Mouse (Mus musculus): ENCODE measurements around the gene Gkap1. TPM values are rescaled to one million over a fixed set of nuclear protein-coding genes. Genes with fewer than 3 reads are reported as not detected.

Gene Gkap1
- total RNA-seq, 2 experiments from 2014 or later: 10.0 to 16.6 TPM

- peak; percentile 35 for ATAC-seq (ENCODE audit: poor library complexity, severe bottlenecking)
Observed at GRCm38 (mm10) chr13:58273411-58274258, 1.9 kb downstream of the Gkap1 start.

DNA sequence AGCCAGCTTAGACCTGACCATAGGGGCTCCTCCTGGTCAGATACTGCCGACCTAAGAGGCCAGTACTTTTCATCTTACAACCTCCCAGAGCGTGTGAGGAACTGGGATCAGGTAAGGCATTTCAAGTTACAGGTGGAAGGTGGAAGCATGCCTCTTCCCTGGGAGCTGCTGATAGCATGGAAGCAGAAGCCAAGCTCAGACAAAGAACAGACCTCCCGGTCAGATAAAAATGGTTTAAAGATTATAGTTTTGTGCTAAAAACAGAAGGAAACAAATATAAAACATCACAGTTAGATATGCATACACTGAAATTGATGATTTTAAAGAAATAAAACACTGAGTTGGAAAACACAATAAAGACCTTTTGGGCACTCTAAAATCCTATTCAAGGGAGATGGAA, 8.6 kb downstream of the Gkap1 start:
- no peak for ATAC-seq (ENCODE audit: poor library complexity, severe bottlenecking)

- no peak for ATAC-seq (ENCODE audit: poor library complexity, severe bottlenecking)
Observed at GRCm38 (mm10) chr13:58263546-58263945, 12.0 kb downstream of the Gkap1 start.

DNA sequence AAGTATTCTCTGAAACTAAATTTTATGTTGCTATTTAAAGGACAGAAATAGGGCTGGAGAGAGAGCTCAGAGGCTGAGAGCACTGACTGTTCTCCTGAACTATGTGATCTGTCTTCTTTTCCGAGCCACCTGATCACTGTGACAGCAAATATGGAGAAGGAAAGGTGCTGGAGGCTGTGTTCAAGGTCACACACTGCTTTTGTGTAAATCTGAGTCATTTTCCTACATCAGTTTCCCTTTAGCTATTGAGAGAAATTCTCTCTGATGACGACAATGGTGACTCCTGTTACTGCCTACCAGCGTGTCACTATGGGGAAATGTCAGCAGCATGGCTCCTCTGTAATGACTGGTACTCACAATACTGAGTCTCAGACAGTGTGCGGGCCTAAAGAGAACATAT, 13.8 kb downstream of the Gkap1 start:
- no peak for ATAC-seq (ENCODE audit: poor library complexity, severe bottlenecking)

GRCm38 (mm10) chr13:58253268-58253667, 22.2 kb downstream of the Gkap1 start:
- no peak for ATAC-seq (ENCODE audit: poor library complexity, severe bottlenecking)

DNA sequence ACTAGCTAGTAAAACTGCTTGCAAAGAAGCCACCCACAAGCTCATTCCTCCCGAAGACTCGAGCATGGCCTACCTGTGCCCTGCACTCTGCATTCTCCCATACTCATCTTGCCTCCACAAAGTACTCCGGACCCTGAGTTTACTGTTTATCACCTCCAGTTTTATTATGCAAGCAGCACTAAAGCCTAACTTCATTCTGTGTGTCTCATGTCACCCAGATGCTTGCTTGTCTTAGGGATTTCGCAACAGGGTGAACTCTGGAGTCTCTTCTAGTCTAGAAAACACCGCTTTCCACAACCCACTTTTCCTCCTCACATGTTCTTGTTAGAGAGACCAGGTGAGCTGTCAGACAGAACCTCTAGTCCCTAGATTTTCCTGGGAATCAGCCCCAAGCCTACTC, 26.5 kb downstream of the Gkap1 start:
- no peak for ATAC-seq (ENCODE audit: poor library complexity, severe bottlenecking)

DNA sequence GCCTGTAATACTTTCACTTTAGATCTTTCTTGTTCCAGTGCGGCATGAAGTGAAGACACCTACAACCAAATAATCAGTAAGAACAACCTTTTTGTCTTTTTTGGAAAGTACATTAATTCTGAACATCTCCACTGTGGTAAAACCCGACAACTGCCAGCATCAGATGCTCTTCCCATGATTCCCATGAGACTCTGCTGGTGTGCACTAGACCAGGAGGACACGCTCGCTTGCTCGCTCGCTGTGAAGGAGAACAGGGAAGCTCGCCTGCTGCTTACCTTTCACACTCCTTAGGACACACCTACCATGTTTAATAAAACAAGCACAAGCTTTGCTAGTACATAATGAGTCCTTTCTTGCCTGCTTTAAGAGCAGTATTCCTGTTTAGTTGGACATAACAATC, 39.0 kb downstream of the Gkap1 start:
- no peak for ATAC-seq (ENCODE audit: poor library complexity, severe bottlenecking)

GRCm38 (mm10) chr13:58232611-58233010, 42.9 kb downstream of the Gkap1 start:
- ATAC-seq (ENCODE audit: poor library complexity, severe bottlenecking): no peak

DNA sequence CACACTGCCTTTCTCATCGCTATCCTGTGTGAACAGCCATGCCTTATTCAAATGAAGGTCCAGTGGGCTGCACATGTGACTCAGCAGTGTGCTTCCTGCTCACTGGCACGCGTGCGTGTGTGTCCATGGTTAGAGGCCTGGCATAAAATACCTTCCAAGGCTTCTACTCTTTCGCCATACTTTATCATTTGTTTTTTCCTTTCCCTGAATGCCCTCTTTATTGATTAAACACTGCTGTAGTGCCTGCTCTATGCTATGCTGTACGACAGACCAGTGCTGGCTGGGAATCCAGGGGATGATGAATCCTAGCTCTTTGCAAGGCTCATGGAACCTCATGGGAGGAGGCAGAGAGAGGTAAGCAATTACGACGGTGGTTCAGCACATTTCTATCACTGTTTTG, 43.4 kb downstream of the Gkap1 start:
- no peak for ATAC-seq (ENCODE audit: poor library complexity, severe bottlenecking)

- no peak for ATAC-seq (ENCODE audit: poor library complexity, severe bottlenecking)
Observed at GRCm38 (mm10) chr13:58228624-58229023, 46.9 kb downstream of the Gkap1 start.

- no peak for ATAC-seq (ENCODE audit: poor library complexity, severe bottlenecking)
Observed at GRCm38 (mm10) chr13:58225694-58226093, 49.8 kb downstream of the Gkap1 start.

DNA sequence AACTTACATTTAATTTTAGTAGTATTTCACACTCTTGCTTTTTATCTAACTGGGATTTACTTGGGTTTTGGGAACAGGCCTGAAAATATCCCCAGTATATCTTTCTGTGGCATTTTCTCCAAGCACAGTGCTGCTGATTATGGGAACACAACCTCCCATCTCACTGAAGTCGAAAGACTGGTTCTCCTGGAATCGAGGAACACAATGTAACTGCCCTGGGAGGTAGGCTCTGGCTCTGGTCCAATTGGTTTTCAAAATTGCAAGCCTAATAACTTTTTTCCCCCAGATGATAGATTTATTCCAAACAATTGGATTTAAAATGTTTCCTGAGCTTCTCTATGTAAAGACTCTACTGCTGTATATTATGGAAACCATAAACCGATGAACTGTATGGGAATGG, 55.3 kb downstream of the Gkap1 start:
- no peak for ATAC-seq (ENCODE audit: poor library complexity, severe bottlenecking)

GRCm38 (mm10) chr13:58217536-58217935, 58.0 kb downstream of the Gkap1 start:
- ATAC-seq (ENCODE audit: poor library complexity, severe bottlenecking): no peak

DNA sequence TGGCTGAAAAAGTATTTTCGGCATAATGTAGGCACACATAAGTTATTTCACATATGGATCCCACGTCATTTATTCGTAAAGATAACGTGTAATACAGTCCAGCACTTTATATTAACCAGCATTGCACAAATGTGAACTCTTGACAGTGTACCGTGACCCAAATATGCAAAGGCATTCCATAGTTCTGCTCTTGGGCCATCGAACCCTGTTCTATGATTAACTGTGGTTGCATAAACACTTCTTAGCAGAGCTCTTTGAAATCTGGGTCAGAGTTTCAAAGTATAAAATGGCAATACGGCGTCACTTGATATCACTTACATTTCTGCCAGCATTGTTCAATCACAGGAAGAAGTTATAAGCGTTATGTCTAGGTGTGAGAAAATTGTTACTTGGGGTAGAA, 59.1 kb downstream of the Gkap1 start:
- no peak for ATAC-seq (ENCODE audit: poor library complexity, severe bottlenecking)

GRCm38 (mm10) chr13:58215592-58216341, 59.7 kb downstream of the Gkap1 start, which contains the start of gene Ubqln1:
TSS of gene Ubqln1 (minus strand) at chr13:58215653.
- ATAC-seq (ENCODE audit: poor library complexity, severe bottlenecking): peak; percentile 98

GRCm38 (mm10) chr13:58215253-58215591, 60.3 kb downstream of the Gkap1 start:
- ATAC-seq (ENCODE audit: poor library complexity, severe bottlenecking): no peak

GRCm38 (mm10) chr13:58214346-58215252, 60.9 kb downstream of the Gkap1 start:
- ATAC-seq (ENCODE audit: poor library complexity, severe bottlenecking): peak; percentile 16

DNA sequence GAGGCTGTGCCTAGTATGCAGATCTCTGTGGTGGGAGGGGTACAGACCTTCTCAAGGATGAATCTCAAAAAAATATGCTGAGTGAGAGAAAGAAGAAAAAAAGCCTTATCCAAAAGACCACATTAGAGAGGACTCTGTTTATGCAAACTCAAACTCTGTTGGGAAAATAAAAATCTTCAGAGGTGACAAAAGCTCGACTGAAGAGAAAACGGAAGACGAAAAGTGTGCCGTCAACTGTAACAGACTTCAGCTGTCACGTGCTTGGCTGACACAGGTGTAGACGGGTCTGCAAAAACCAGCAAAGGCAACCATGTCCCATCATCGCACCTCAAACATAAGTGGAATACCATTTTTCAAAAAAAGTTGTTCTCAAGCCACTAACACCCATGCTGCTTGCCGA, 61.7 kb downstream of the Gkap1 start:
- ATAC-seq (ENCODE audit: poor library complexity, severe bottlenecking): no peak

DNA sequence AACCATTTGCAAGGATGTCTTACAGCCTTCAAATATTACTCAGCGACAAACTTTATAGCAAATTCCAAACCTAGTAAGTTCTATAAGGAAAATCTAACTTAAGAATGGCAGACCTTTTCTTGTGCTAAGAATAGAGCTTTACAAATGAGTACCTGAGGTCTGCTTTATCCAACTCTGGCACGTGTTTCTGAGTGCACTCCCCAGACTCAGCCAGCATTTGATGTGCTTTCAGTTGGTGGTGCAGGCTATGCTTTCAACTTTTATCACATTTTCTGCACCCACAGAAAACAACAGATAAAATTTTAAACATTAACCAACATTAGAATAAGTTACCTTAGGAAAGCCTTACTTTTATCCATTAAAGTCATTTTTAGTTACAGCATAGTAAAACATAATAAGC, 63.0 kb downstream of the Gkap1 start:
- ATAC-seq (ENCODE audit: poor library complexity, severe bottlenecking): no peak

DNA sequence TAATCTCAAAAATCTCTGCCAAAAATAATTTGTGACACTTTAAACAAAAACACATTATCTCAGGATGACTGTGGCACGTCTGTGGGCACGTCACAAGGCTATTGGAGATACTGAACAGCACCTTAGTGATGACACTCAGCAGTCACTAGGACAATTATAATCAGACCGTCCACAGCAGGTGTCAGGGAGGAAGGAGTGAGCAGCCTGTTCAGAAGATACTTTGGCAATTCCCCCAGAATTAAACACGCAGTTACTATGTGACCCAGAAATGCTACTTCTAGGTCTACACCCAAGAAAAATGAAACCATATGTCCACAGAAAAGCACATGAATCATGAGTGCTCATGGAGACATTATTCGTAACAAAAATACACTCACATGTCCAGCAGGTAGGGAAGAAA, 65.1 kb downstream of the Gkap1 start:
- ATAC-seq (ENCODE audit: poor library complexity, severe bottlenecking): no peak

DNA sequence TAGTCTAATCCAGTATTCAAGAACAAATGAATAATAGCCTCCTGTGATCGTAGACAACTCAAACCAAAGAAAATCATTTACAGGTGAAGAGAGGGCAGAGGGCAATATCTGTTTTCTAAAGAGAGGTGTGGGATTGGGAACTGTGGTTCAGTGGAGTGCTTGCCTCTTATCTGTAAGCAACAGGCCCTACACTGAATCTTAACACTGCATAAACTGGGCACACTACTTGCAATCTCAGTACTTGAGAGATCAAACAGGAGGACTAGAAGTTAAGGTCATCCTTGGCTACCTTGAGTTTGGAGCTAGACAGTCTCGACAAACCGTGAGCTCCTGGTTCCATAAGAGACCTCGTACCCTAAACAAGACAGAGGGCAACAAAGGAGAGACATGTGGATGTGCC, 69.4 kb downstream of the Gkap1 start:
- ATAC-seq (ENCODE audit: poor library complexity, severe bottlenecking): no peak
